Mouse (Mus musculus) heart, postnatal 10 days (tissue): ENCODE measurements around the gene Cdkn2aip. TPM values are rescaled to one million over a fixed set of nuclear protein-coding genes. Genes with fewer than 3 reads are reported as not detected.

ENCODE experiments used
- DNase-seq, 2 experiments: peaks; one replicate each; pipeline ENCODE4 v3.0.0; 2021
- intact Hi-C: fragments of 180-260 bp; cut with DNase I; formaldehyde crosslinking; loops from one replicate; pipeline ENCODE4 v1.15.1; 2025
- total RNA-seq, 2 experiments: library from RNA; stranded (reverse); gene quantifications; 2 replicates each; pipeline ENCODE4 v1.2.3; 2021

The Cdkn2aip gene
- 10 to 100 TPM in 1 of 2 experiments, 1 to 10 TPM in 1; 8.8 to 11.9 TPM for total RNA-seq

- intact Hi-C loops: loop anchor here (2.0 kb wide), 1 partner anchor 39 kb away; the partner anchor contains the start of gene Ing2
- peak; percentile 96 for DNase-seq
Observed at GRCm38 (mm10) chr8:47713761-47714745, at the start of gene Cdkn2aip. Cdkn2aip (minus strand) TSS chr8:47713932.

GRCm38 (mm10) chr8:47763194-47763593 lies 49.5 kb upstream of the Cdkn2aip start:
- peak in 1 of 2 experiments; percentile 5 for DNase-seq

GRCm38 (mm10) chr8:47760685-47761084 lies 47.0 kb upstream of the Cdkn2aip start:
- intact Hi-C loops: no loop called here
- no peak for DNase-seq

More at GRCm38 (mm10) chr8:47763194-47763593, 49.5 kb upstream of the Cdkn2aip start:
- intact Hi-C loops: no loop called here

- no peak for DNase-seq
- intact Hi-C loops: no loop called here
Observed at GRCm38 (mm10) chr8:47760186-47760585, 46.5 kb upstream of the Cdkn2aip start.

- intact Hi-C loops: no loop called here
- no peak for DNase-seq
Observed at GRCm38 (mm10) chr8:47753121-47753520, 39.4 kb upstream of the Cdkn2aip start.

GRCm38 (mm10) chr8:47750096-47750495 lies 36.4 kb upstream of the Cdkn2aip start:
- DNase-seq: peak in 1 of 2 experiments; percentile 10
- intact Hi-C loops: no loop called here

- no peak for DNase-seq
- intact Hi-C loops: no loop called here
Observed at GRCm38 (mm10) chr8:47749491-47749890, 35.8 kb upstream of the Cdkn2aip start.

GRCm38 (mm10) chr8:47746304-47746703 lies 32.6 kb upstream of the Cdkn2aip start:
- intact Hi-C loops: no loop called here
- no peak for DNase-seq

GRCm38 (mm10) chr8:47745848-47746247 lies 32.1 kb upstream of the Cdkn2aip start:
- intact Hi-C loops: no loop called here
- no peak for DNase-seq

- no peak for DNase-seq
- intact Hi-C loops: loop anchor here (5.0 kb wide), 2 partner anchors 97 to 272 kb away; no protein-coding TSS in a partner anchor
Observed at GRCm38 (mm10) chr8:47744803-47745202, 31.1 kb upstream of the Cdkn2aip start.

GRCm38 (mm10) chr8:47743419-47743818 lies 29.7 kb upstream of the Cdkn2aip start:
- peak; percentile 88 to 93 for DNase-seq
- intact Hi-C loops: loop anchor here (5.0 kb wide), 2 partner anchors 99 to 274 kb away; no protein-coding TSS in a partner anchor

GRCm38 (mm10) chr8:47742992-47743391 lies 29.3 kb upstream of the Cdkn2aip start:
- intact Hi-C loops: loop anchor here (5.0 kb wide), 2 partner anchors 99 to 274 kb away; no protein-coding TSS in a partner anchor
- no peak for DNase-seq

- intact Hi-C loops: loop anchor here (5.0 kb wide), 2 partner anchors 100 to 275 kb away; no protein-coding TSS in a partner anchor
- no peak for DNase-seq
Observed at GRCm38 (mm10) chr8:47742372-47742771, 28.6 kb upstream of the Cdkn2aip start.

GRCm38 (mm10) chr8:47737120-47737519 lies 23.4 kb upstream of the Cdkn2aip start:
- DNase-seq: no peak
- intact Hi-C loops: no loop called here

- intact Hi-C loops: no loop called here
- no peak for DNase-seq
Observed at GRCm38 (mm10) chr8:47729324-47729723, 15.6 kb upstream of the Cdkn2aip start.

- intact Hi-C loops: no loop called here
- DNase-seq: no peak
Observed at GRCm38 (mm10) chr8:47726945-47727344, 13.2 kb upstream of the Cdkn2aip start.

- DNase-seq: no peak
- intact Hi-C loops: no loop called here
Observed at GRCm38 (mm10) chr8:47721609-47722008, 7.9 kb upstream of the Cdkn2aip start.

GRCm38 (mm10) chr8:47718641-47719040 lies 4.9 kb upstream of the Cdkn2aip start:
- no peak for DNase-seq
- intact Hi-C loops: no loop called here

GRCm38 (mm10) chr8:47713171-47713663 lies 515 bp downstream of the Cdkn2aip start:
- intact Hi-C loops: loop anchor here (2.0 kb wide), 1 partner anchor 38 kb away; the partner anchor contains the start of gene Ing2
- DNase-seq: no peak

GRCm38 (mm10) chr8:47708106-47708505 lies 5.6 kb downstream of the Cdkn2aip start:
- no peak for DNase-seq
- intact Hi-C loops: no loop called here

- DNase-seq: no peak
Observed at GRCm38 (mm10) chr8:47706746-47707145, 7.0 kb downstream of the Cdkn2aip start.

More at GRCm38 (mm10) chr8:47706746-47707145, 7.0 kb downstream of the Cdkn2aip start:
- intact Hi-C loops: no loop called here
